Mouse (Mus musculus) liver, postnatal 0 days (tissue): ENCODE results near the gene Aicda. TPM values are rescaled to one million over a fixed set of nuclear protein-coding genes. Genes with fewer than 3 reads are reported as not detected.

ENCODE experiments used
- ATAC-seq: fragments of 200-750 bp; cut with Nextera tagmentation; 2 replicates; pipeline ENCODE4 v1.8.0; 2017; ENCODE audit warnings: mild to moderate bottlenecking, moderate library complexity
- DNase-seq: peaks from one replicate; pipeline ENCODE4 v3.0.0-alpha.2; 2016
- H3K27ac ChIP-seq: fragments of 300-500 bp; sonication (generic); 2 replicates; pipeline ENCODE4 v1.5.1; 2014; ENCODE audit warnings: antibody characterized with exemption, moderate library complexity, mild to moderate bottlenecking, low read depth
- H3K27me3 ChIP-seq: fragments of 300-500 bp; sonication (generic); 2 replicates; pipeline ENCODE4 v1.6.1; 2014; ENCODE audit warnings: low read length, control low read depth, mixed read lengths; ENCODE audit not compliant: insufficient read depth
- H3K36me3 ChIP-seq: fragments of 300-500 bp; sonication (generic); replicated peaks from 2 replicates; pipeline ENCODE4 v1.6.1; 2014; ENCODE audit warnings: mild to moderate bottlenecking, control low read depth, low read length, moderate library complexity, mixed read lengths; ENCODE audit not compliant: insufficient read depth
- H3K4me1 ChIP-seq: fragments of 300-500 bp; sonication (generic); 2 replicates; pipeline ENCODE4 v1.6.1; 2014; ENCODE audit warnings: antibody characterized with exemption, mild to moderate bottlenecking, control low read depth; ENCODE audit not compliant: insufficient read depth
- H3K4me2 ChIP-seq: fragments of 300-500 bp; sonication (generic); 2 replicates; pipeline ENCODE4 v1.6.1; 2014; ENCODE audit warnings: low read depth, mild to moderate bottlenecking, low read length, moderate library complexity, mixed read lengths
- H3K4me3 ChIP-seq: fragments of 300-500 bp; sonication (generic); 2 replicates; pipeline ENCODE4 v1.5.1; 2014; ENCODE audit warnings: low read depth, low read length
- H3K9ac ChIP-seq: fragments of 300-500 bp; sonication (generic); replicated peaks from 2 replicates; pipeline ENCODE4 v1.6.1; 2014; ENCODE audit warnings: mild to moderate bottlenecking, moderate library complexity
- H3K9me3 ChIP-seq: fragments of 300-500 bp; sonication (generic); 2 replicates; pipeline ENCODE4 v1.6.1; 2016; ENCODE audit warnings: mild to moderate bottlenecking, control low read depth, low read length, mixed read lengths
- CTCF ChIP-seq: sonication (generic); IDR thresholded peaks from 2 replicates; pipeline ENCODE4 v1.5.1; 2016; ENCODE audit warnings: antibody characterized with exemption, low read depth
- EP300 ChIP-seq: IDR thresholded peaks from 2 replicates; pipeline ENCODE4 v1.6.1; 2016; ENCODE audit warnings: antibody characterized with exemption, low read depth, mild to moderate bottlenecking
- WGBS: fragments of 180-500 bp; shearing (Covaris S2); extraction: QIAGEN DNeasy Blood & Tissue Kit; methylation state at CpG from one replicate; pipeline ENCODE4 v1.1.7; 2014; ENCODE audit not compliant: insufficient replicate concordance; 5-methylcytosine and 5-hydroxymethylcytosine counted together
- polyA plus RNA-seq: library from polyadenylated mRNA; unstranded; fragments of >200 nt; fragmentation: Nextera tagmentation; extraction: Ambion mirVana; gene quantifications from 2 replicates; pipeline ENCODE4 v1.2.1, GENCODE M21; 2015

Aicda gene
- polyA plus RNA-seq, 1 experiment from 2014 or later, result not detected

GRCm38 (mm10) chr6:122545289-122545882 lies 8.2 kb upstream of the Aicda start:
- TF ChIP-seq EP300 (no peak), CTCF (no peak)
- H3K36me3 ChIP-seq, result no peaks in the 10 kb centered on the region
- no peaks in the 10 kb centered on the region for H3K4me1 ChIP-seq
- ATAC-seq (no peak), DNase-seq (no peak)
- H3K9me3 ChIP-seq, result no peaks in the 10 kb centered on the region
- H3K27me3 ChIP-seq, result no peaks in the 10 kb centered on the region
- no peak overlapping the region for H3K4me2 ChIP-seq
- H3K27ac ChIP-seq, result no peak overlapping the region
- H3K9ac ChIP-seq, result no peak overlapping the region
- WGBS, result 57% methylated on average over 9 of the region's 9 CpGs
- H3K4me3 ChIP-seq, result no peak overlapping the region

- H3K4me2 ChIP-seq, result no peak overlapping the region
- ATAC-seq (no peak), DNase-seq (no peak)
- H3K4me1 ChIP-seq, result no peaks in the 10 kb centered on the region
- H3K36me3 ChIP-seq, result no peaks in the 10 kb centered on the region
- no peak overlapping the region for H3K27ac ChIP-seq
- no peak overlapping the region for H3K4me3 ChIP-seq
- WGBS, result 80% methylated on average over 10 of the region's 10 CpGs
- TF ChIP-seq EP300 (no peak), CTCF (no peak)
- H3K27me3 ChIP-seq, result no peaks in the 10 kb centered on the region
- H3K9ac ChIP-seq, result no peak overlapping the region
- no peaks in the 10 kb centered on the region for H3K9me3 ChIP-seq
Measured at GRCm38 (mm10) chr6:122545948-122546347, 7.7 kb upstream of the Aicda start.

GRCm38 (mm10) chr6:122554102-122554501 lies 501 bp downstream of the Aicda start:
- H3K4me2 ChIP-seq, result no peak overlapping the region
- TF ChIP-seq CTCF (no peak), EP300 (no peak)
- no peak overlapping the region for H3K4me3 ChIP-seq
- no peak for ATAC-seq
- WGBS, result 68% methylated on average over 6 of the region's 6 CpGs
- no peak overlapping the region for H3K27ac ChIP-seq
- H3K27me3 ChIP-seq, result no peaks in the 10 kb centered on the region
- no peak for DNase-seq
- no peaks in the 10 kb centered on the region for H3K9me3 ChIP-seq
- H3K36me3 ChIP-seq, result no peaks in the 10 kb centered on the region
- H3K4me1 ChIP-seq, result no peaks in the 10 kb centered on the region
- no peak overlapping the region for H3K9ac ChIP-seq

- 20% methylated on average over 7 of the region's 7 CpGs for WGBS
- Histone ChIP-seq H3K4me3 (no peak overlapping the region), H3K27me3 (no peaks in the 10 kb centered on the region), H3K36me3 (no peaks in the 10 kb centered on the region), H3K9ac (no peak overlapping the region), H3K9me3 (no peaks in the 10 kb centered on the region), H3K4me1 (no peaks in the 10 kb centered on the region; the same call in 1 of the 2 replicates), H3K27ac (no peak overlapping the region), H3K4me2 (no peak overlapping the region)
- DNase-seq, result no peak
- ATAC-seq, result no peak
- TF ChIP-seq CTCF, result no peak
- TF ChIP-seq EP300, result no peak
Measured at GRCm38 (mm10) chr6:122555266-122555665, 1.7 kb downstream of the Aicda start.

- 22% methylated on average over 15 of the region's 15 CpGs for WGBS
- no peaks in the 10 kb centered on the region; the same call in 1 of the 2 replicates for H3K4me1 ChIP-seq
Measured at GRCm38 (mm10) chr6:122556959-122557561, 3.5 kb downstream of the Aicda start.

GRCm38 (mm10) chr6:122560427-122560826 lies 6.8 kb downstream of the Aicda start:
- DNase-seq (peak; percentile 75), ATAC-seq (peak; percentile 35; the same call in 1 of the 2 replicates)
- Histone ChIP-seq H3K27ac (no peak overlapping the region), H3K4me1 (no peaks in the 10 kb centered on the region; the same call in 1 of the 2 replicates), H3K4me3 (no peak overlapping the region), H3K9ac (no peak overlapping the region), H3K27me3 (peaks cover 14% of the 10 kb centered on the region; the same call in 1 of the 2 replicates), H3K4me2 (peak overlapping the region; percentile 38), H3K36me3 (no peaks in the 10 kb centered on the region), H3K9me3 (no peaks in the 10 kb centered on the region)
- TF ChIP-seq CTCF (peak; percentile 90), EP300 (no peak)
- 19% methylated on average over 17 of the region's 17 CpGs for WGBS

More at GRCm38 (mm10) chr6:122556959-122557561, 3.5 kb downstream of the Aicda start:
- H3K9ac ChIP-seq, result no peak overlapping the region
- no peaks in the 10 kb centered on the region for H3K36me3 ChIP-seq
- no peak for ATAC-seq
- H3K27ac ChIP-seq, result no peak overlapping the region
- TF ChIP-seq EP300 (no peak), CTCF (peak; percentile 81)
- H3K4me3 ChIP-seq, result no peak overlapping the region
- no peaks in the 10 kb centered on the region for H3K9me3 ChIP-seq
- H3K27me3 ChIP-seq, result 0 out of 2 replicates have a peak, but pooled peaks cover 7% of the 10 kb centered on the region
- peak overlapping the region; percentile 24; the same call in 1 of the 2 replicates for H3K4me2 ChIP-seq
- peak; percentile 59 for DNase-seq
